Mouse (Mus musculus): ENCODE measurements around the gene Cd244a.

GRCm38 (mm10) chr1:171552230-171552629, 6.8 kb upstream of the Cd244a start:
- no peak for TF ChIP-seq GATA1 (IDR thresholded peaks at IDR 0.05; ENCODE audit: borderline replicate concordance, low read length)
- TF ChIP-seq FLI1 (IDR thresholded peaks at IDR 0.05; ENCODE audit: low read length): no peak

All from megakaryocyte, embryonic 14.5 days (primary cell).